Mouse (Mus musculus) heart, embryonic 13.5 days (tissue): ENCODE data around the gene Ush2a. TPM values are rescaled to one million over a fixed set of nuclear protein-coding genes. Genes with fewer than 3 reads are reported as not detected.
A peak's percentile ranks its signal among the peaks of the same experiment; 100 is the strongest.

ENCODE experiments used
- ATAC-seq: fragments of 200-750 bp; cut with Nextera tagmentation; 2 replicates; pipeline ENCODE4 v1.8.0; 2017; ENCODE audit warnings: moderate TSS enrichment; ENCODE audit not compliant: insufficient number of reproducible peaks, low FRiP score, low TSS enrichment; ENCODE audit errors: extremely low read depth
- H3K27ac ChIP-seq: fragments of 300-500 bp; sonication (generic); replicated peaks from 2 replicates; pipeline ENCODE4 v1.5.1; 2015; ENCODE audit warnings: moderate library complexity, mild to moderate bottlenecking, inconsistent platforms
- H3K27me3 ChIP-seq: fragments of 300-500 bp; sonication (generic); replicated peaks from 2 replicates; pipeline ENCODE4 v1.6.1; 2015; ENCODE audit warnings: mild to moderate bottlenecking, inconsistent platforms
- H3K36me3 ChIP-seq: fragments of 300-500 bp; sonication (generic); 2 replicates; pipeline ENCODE4 v1.6.1; 2015; ENCODE audit warnings: mild to moderate bottlenecking, inconsistent platforms
- H3K4me1 ChIP-seq: fragments of 300-500 bp; sonication (generic); 2 replicates; pipeline ENCODE4 v1.6.1; 2015; ENCODE audit warnings: inconsistent platforms
- H3K4me2 ChIP-seq: fragments of 300-500 bp; sonication (generic); 2 replicates; pipeline ENCODE4 v1.6.1; 2015; ENCODE audit warnings: inconsistent platforms, mild to moderate bottlenecking, moderate library complexity
- H3K4me3 ChIP-seq: fragments of 300-500 bp; sonication (generic); 2 replicates; pipeline ENCODE4 v1.5.1; 2015; ENCODE audit warnings: moderate library complexity, mild to moderate bottlenecking, inconsistent platforms
- H3K9ac ChIP-seq: fragments of 300-500 bp; sonication (generic); 2 replicates; pipeline ENCODE4 v1.6.1; 2015; ENCODE audit warnings: inconsistent platforms, mild to moderate bottlenecking, moderate library complexity
- H3K9me3 ChIP-seq: fragments of 300-500 bp; sonication (generic); 2 replicates; pipeline ENCODE4 v1.6.1; 2016; ENCODE audit warnings: inconsistent platforms
- WGBS: fragments of 180-500 bp; shearing (Covaris S2); methylation state at CpG from one replicate; pipeline ENCODE4 v1.1.7; 2015; ENCODE audit warnings: mixed read lengths; 5-methylcytosine and 5-hydroxymethylcytosine counted together
- polyA plus RNA-seq: library from polyadenylated mRNA; unstranded; fragments of >200 nt; fragmentation: Nextera tagmentation; extraction: Ambion mirVana; gene quantifications from 2 replicates; pipeline ENCODE4 v1.2.1, GENCODE M21; 2015

Ush2a gene
- polyA plus RNA-seq, 1 experiment from 2014 or later, result 0.07 TPM

- H3K27me3 ChIP-seq, result no peaks in the 10 kb centered on the region
- H3K4me1 ChIP-seq, result no peaks in the 10 kb centered on the region
- no peaks in the 10 kb centered on the region for H3K36me3 ChIP-seq
- no peak overlapping the region for H3K4me2 ChIP-seq
- 73% methylated on average over 7 of the region's 7 CpGs for WGBS
- no peak overlapping the region for H3K27ac ChIP-seq
- no peak overlapping the region for H3K4me3 ChIP-seq
- H3K9me3 ChIP-seq, result 0 out of 2 replicates have a peak, but pooled peaks cover 4% of the 10 kb centered on the region
- H3K9ac ChIP-seq, result no peak overlapping the region
- no peak for ATAC-seq
These were observed 51.5 kb downstream of the Ush2a start for GRCm38 (mm10) chr1:188313303-188313702.

- 73% methylated on average over 5 of the region's 5 CpGs for WGBS
- H3K4me3 ChIP-seq, result no peak overlapping the region
- no peaks in the 10 kb centered on the region for H3K9me3 ChIP-seq
- no peak overlapping the region for H3K27ac ChIP-seq
- no peaks in the 10 kb centered on the region for H3K27me3 ChIP-seq
- no peak overlapping the region for H3K9ac ChIP-seq
- H3K36me3 ChIP-seq, result no peaks in the 10 kb centered on the region
- ATAC-seq, result no peak
- no peaks in the 10 kb centered on the region for H3K4me1 ChIP-seq
- no peak overlapping the region for H3K4me2 ChIP-seq
These were observed 54.8 kb downstream of the Ush2a start for GRCm38 (mm10) chr1:188316574-188316973.

- Histone ChIP-seq H3K4me2 (no peak overlapping the region), H3K9me3 (no peaks in the 10 kb centered on the region), H3K27me3 (no peaks in the 10 kb centered on the region), H3K4me3 (no peak overlapping the region), H3K4me1 (no peaks in the 10 kb centered on the region), H3K27ac (no peak overlapping the region), H3K9ac (no peak overlapping the region), H3K36me3 (no peaks in the 10 kb centered on the region)
- 69% methylated on average over 4 of the region's 4 CpGs for WGBS
- no peak for ATAC-seq
These were observed 58.4 kb downstream of the Ush2a start for GRCm38 (mm10) chr1:188320204-188320603.

GRCm38 (mm10) chr1:188321534-188321933, 59.7 kb downstream of the Ush2a start:
- H3K4me1 ChIP-seq, result no peaks in the 10 kb centered on the region
- no peak overlapping the region for H3K4me2 ChIP-seq
- no peaks in the 10 kb centered on the region for H3K9me3 ChIP-seq
- H3K36me3 ChIP-seq, result no peaks in the 10 kb centered on the region
- WGBS, result 73% methylated on average over 7 of the region's 7 CpGs
- H3K27ac ChIP-seq, result no peak overlapping the region
- no peak overlapping the region for H3K4me3 ChIP-seq
- H3K9ac ChIP-seq, result no peak overlapping the region
- H3K27me3 ChIP-seq, result no peaks in the 10 kb centered on the region
- ATAC-seq, result no peak

GRCm38 (mm10) chr1:188330406-188330805, 68.6 kb downstream of the Ush2a start:
- H3K4me3 ChIP-seq, result no peak overlapping the region
- no peak for ATAC-seq
- 77% methylated on average over 2 of the region's 2 CpGs for WGBS

GRCm38 (mm10) chr1:188333936-188334335, 72.1 kb downstream of the Ush2a start:
- Histone ChIP-seq H3K9me3 (no peaks in the 10 kb centered on the region), H3K4me1 (no peaks in the 10 kb centered on the region), H3K9ac (no peak overlapping the region), H3K4me3 (no peak overlapping the region), H3K27ac (no peak overlapping the region), H3K27me3 (no peaks in the 10 kb centered on the region), H3K4me2 (no peak overlapping the region), H3K36me3 (no peaks in the 10 kb centered on the region)
- no peak for ATAC-seq
- WGBS, result 65% methylated on average over 2 of the region's 2 CpGs

More at GRCm38 (mm10) chr1:188330406-188330805, 68.6 kb downstream of the Ush2a start:
- Histone ChIP-seq H3K9me3 (no peaks in the 10 kb centered on the region), H3K4me2 (no peak overlapping the region), H3K27ac (no peak overlapping the region), H3K27me3 (no peaks in the 10 kb centered on the region), H3K4me1 (no peaks in the 10 kb centered on the region), H3K36me3 (no peaks in the 10 kb centered on the region), H3K9ac (no peak overlapping the region)

GRCm38 (mm10) chr1:188347762-188348161, 85.9 kb downstream of the Ush2a start:
- WGBS, result 41% methylated on average over 2 of the region's 2 CpGs
- Histone ChIP-seq H3K9ac (no peak overlapping the region), H3K4me1 (no peaks in the 10 kb centered on the region), H3K4me2 (no peak overlapping the region), H3K36me3 (no peaks in the 10 kb centered on the region), H3K27me3 (no peaks in the 10 kb centered on the region), H3K9me3 (no peaks in the 10 kb centered on the region), H3K4me3 (no peak overlapping the region), H3K27ac (no peak overlapping the region)
- no peak for ATAC-seq

- ATAC-seq, result no peak
- WGBS, result 68% methylated on average over 2 of the region's 2 CpGs
- no peak overlapping the region for H3K4me2 ChIP-seq
These were observed 92.9 kb downstream of the Ush2a start for GRCm38 (mm10) chr1:188354726-188355125.

GRCm38 (mm10) chr1:188363548-188363947, 101.7 kb downstream of the Ush2a start:
- Histone ChIP-seq H3K4me1 (no peaks in the 10 kb centered on the region), H3K9ac (no peak overlapping the region), H3K4me2 (no peak overlapping the region), H3K9me3 (no peaks in the 10 kb centered on the region; the same call in 1 of the 2 replicates), H3K27me3 (no peaks in the 10 kb centered on the region), H3K4me3 (no peak overlapping the region), H3K27ac (no peak overlapping the region), H3K36me3 (no peaks in the 10 kb centered on the region)
- no peak for ATAC-seq
- 67% methylated on average over 3 of the region's 3 CpGs for WGBS

More at GRCm38 (mm10) chr1:188354726-188355125, 92.9 kb downstream of the Ush2a start:
- no peaks in the 10 kb centered on the region for H3K36me3 ChIP-seq
- H3K27me3 ChIP-seq, result no peaks in the 10 kb centered on the region
- H3K27ac ChIP-seq, result no peak overlapping the region
- H3K4me3 ChIP-seq, result no peak overlapping the region
- H3K4me1 ChIP-seq, result no peaks in the 10 kb centered on the region
- no peaks in the 10 kb centered on the region for H3K9me3 ChIP-seq
- H3K9ac ChIP-seq, result no peak overlapping the region

GRCm38 (mm10) chr1:188385180-188385579, 123.4 kb downstream of the Ush2a start:
- Histone ChIP-seq H3K4me3 (no peak overlapping the region), H3K4me2 (no peak overlapping the region), H3K9me3 (no peaks in the 10 kb centered on the region), H3K9ac (no peak overlapping the region), H3K36me3 (no peaks in the 10 kb centered on the region), H3K4me1 (peaks cover 37% of the 10 kb centered on the region), H3K27me3 (no peaks in the 10 kb centered on the region), H3K27ac (peak overlapping the region; percentile 31; the same call in 1 of the 2 replicates)
- ATAC-seq, result no peak
- WGBS, result 42% methylated on average over 1 of the region's 1 CpGs

- no peak for ATAC-seq
- no peak overlapping the region for H3K9ac ChIP-seq
- H3K27me3 ChIP-seq, result no peaks in the 10 kb centered on the region
- no peaks in the 10 kb centered on the region for H3K9me3 ChIP-seq
- peaks cover 42% of the 10 kb centered on the region for H3K4me1 ChIP-seq
- no peak overlapping the region for H3K4me3 ChIP-seq
- H3K27ac ChIP-seq, result peak overlapping the region; percentile 53
- H3K36me3 ChIP-seq, result no peaks in the 10 kb centered on the region
- WGBS, result 9% methylated on average over 7 of the region's 7 CpGs
- H3K4me2 ChIP-seq, result peak overlapping the region; percentile 28
These were observed 124.0 kb downstream of the Ush2a start for GRCm38 (mm10) chr1:188385733-188386261.

- no peak overlapping the region for H3K27ac ChIP-seq
- no peak overlapping the region for H3K9ac ChIP-seq
- no peak for ATAC-seq
- no peaks in the 10 kb centered on the region for H3K36me3 ChIP-seq
- WGBS, result 78% methylated on average over 3 of the region's 3 CpGs
- no peaks in the 10 kb centered on the region for H3K27me3 ChIP-seq
- no peaks in the 10 kb centered on the region for H3K9me3 ChIP-seq
- H3K4me2 ChIP-seq, result no peak overlapping the region
- H3K4me3 ChIP-seq, result no peak overlapping the region
- H3K4me1 ChIP-seq, result peaks cover 42% of the 10 kb centered on the region
These were observed 125.5 kb downstream of the Ush2a start for GRCm38 (mm10) chr1:188387321-188387720.
